Mouse (Mus musculus) heart, postnatal 4 days (tissue): ENCODE data around the gene Cdc14b. TPM values are rescaled to one million over a fixed set of nuclear protein-coding genes. Genes with fewer than 3 reads are reported as not detected.

Source experiments
- DNase-seq: peaks from one replicate; pipeline ENCODE4 v3.0.0; 2021
- total RNA-seq, 2 experiments: library from RNA; stranded (reverse); gene quantifications; 2 replicates each; pipeline ENCODE4 v1.2.3; 2021

Gene Cdc14b
- total RNA-seq, 2 experiments from 2014 or later, result 10.8 to 11.4 TPM

DNA sequence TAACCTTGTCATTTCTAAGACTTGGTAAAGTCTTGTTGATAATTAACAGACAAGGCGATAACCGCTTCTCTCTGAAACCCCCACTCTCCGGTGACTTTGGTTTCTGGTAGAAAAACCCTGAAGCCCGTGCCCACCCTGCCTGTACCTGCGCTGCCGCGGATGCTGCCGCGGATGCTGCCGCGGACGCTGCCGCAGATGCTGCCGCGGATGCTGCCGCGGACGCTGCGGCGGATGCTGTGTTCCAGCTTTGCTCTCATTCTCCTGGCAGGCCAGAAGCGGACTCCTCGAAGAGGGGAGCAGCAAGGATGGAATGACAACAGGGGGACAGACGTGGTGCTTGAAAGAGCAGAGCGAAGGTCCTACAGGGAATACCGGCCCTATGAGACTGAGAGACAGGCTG, 105.3 kb downstream of the Cdc14b start:
- peak; percentile 16 for DNase-seq

DNA sequence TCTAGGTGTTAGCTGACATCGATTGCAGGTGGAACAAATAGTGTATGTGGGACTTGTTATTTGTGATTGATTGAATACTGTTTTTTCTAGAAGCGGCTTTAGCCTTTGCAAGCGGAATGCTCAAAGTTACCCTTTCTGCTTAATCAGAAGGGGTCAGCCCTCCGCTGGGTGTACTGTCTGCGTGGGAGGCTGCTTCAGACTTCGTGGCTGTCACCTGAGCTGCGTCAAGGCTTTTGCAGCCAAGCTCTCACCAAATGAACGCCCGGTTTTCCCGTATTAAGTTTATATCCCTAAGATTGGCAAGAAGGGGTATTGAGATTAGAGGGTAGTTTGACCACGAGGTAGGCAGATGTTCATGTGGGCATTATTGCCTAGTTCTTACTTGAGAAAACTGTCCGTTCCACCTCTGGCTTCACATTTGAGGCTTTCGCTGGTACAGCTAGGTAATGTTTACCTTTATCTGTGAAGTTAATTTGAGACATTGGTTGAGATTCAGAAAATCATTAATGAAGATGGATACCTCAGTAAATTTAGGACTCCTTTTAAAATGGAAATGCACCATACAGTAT, 111.9 kb downstream of the Cdc14b start:
- no peak for DNase-seq

DNA sequence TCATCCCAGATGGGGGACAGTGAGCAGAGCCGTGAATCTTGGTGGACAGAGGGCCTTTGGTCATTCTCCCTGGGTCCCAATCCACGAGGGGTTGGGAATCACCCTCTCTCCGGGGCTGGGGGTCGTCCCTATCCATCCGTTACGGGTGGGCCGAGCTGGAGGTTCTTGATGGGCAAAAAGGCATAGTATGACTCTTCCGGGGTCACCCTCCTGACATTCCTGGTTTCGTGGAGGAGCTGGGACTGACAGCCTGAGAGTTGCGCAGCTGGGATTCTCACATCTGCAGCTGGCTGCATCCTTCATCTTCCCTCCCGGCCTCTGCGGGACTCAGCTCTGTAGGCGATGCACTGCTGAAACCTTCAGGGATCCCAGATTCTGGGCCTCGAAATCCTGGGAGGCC, 112.5 kb downstream of the Cdc14b start:
- DNase-seq, result peak; percentile 14

DNA sequence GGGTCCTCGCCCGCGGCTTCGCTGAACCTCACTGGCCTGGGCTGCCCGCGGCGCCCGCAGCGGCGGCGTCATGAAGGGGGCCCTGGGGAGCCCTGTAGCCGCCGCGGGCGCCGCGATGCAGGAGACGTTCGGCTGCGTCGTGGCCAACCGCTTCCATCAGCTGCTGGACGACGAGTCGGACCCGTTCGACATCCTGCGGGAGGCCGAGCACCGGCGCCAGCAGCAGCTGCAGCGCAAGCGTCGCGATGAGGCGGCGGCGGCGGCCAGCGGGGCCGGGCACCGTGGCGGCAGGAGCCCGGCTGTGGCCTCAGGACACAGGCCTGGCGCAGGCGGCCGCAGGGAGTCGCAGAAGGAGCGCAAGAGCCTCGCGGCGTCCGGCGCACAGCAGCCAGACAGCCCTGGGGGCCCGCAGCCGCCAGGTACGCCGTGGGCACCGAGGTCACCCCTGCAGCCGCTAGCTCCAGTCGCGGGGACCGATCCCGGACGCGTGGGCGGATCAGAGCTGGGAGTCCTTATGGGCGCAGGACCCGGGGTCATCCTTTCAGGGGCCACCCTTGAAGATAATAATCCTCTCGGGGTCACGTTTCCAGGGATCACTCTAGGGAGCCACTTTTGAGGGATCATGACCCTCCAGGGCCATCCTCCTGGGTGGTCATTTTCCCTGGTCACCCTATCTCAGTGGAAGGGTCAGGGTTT, 113.0 kb downstream of the Cdc14b start:
- no peak for DNase-seq

DNA sequence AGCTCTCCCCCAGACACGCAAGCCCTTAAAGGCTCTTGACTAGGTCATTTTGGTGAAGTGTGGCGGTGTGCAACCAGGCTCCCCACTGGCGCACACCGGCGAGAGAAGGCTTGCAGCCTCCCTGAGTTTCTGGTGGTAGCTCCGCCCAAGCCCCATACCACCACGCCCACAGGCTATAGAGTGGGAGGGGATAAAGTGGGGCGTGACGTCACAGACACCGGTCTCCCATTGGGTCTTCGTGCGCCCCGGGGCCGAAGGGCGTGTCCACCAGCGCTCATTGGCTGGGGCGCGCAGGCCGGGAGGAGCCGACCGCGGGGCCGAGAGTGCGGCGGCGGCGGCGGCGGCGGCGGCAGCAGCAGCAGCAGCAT, 113.6 kb downstream of the Cdc14b start, which contains the start of gene Habp4:
TSS of gene Habp4 (plus strand) at position 277 of the 368 bp plus-strand sequence.
- DNase-seq, result peak; percentile 99

DNA sequence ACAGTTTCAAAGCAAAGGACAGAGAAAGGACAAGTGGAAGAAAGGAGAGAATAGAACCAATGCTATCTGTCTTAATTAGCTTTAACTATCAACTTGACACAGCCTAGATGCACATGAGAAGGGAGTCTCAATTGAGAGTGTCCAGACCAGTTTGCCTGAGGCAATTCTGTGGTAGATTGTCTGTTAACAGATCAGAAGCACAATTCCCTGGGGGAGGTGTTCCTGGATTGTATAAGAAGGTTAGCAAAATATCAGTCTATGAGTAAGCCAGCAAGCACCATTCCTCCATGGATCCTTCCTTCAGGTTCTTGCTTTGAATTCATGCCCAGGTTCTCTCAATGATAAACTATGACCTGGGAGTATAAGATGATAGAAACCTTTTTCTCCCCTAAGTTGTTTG, 118.1 kb downstream of the Cdc14b start:
- no peak for DNase-seq

DNA sequence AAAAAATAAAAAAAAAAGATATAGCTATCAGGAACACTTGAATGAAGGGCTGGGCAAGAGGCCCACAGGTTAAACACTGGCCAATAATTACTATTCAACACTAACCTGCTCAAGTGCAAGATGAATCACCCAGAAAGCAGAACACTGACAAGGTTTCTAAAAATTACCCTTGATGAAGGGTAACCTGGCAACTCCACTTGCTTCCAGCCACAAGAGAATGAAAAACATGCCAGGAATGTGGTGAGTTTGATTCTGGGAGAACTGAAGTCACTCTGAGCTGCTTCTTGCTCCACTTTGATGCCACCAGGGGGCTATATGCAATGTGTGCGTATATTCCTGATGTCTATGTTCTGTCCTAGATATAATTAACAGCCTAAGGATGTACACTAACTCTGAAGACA, 119.9 kb downstream of the Cdc14b start:
- DNase-seq, result peak; percentile 40

DNA sequence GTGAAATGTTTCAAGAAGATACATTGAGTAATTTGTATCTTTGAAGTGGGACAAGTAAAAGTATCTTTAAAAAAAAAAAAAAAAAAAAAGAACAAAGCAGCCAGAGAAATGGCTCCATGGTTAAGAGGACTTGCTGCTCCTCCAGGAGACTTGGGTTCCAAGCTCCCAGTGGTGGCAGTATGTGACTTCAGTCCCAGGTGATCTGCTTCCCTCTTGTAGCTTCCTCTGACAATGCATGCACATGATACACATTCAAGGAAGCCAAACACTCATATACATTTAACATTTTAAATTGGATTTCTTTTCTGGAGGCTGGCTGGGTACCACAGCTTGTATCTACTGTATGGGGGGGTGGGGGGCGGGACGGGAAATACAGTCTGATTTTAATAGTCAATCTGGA, 120.4 kb downstream of the Cdc14b start:
- DNase-seq, result no peak

DNA sequence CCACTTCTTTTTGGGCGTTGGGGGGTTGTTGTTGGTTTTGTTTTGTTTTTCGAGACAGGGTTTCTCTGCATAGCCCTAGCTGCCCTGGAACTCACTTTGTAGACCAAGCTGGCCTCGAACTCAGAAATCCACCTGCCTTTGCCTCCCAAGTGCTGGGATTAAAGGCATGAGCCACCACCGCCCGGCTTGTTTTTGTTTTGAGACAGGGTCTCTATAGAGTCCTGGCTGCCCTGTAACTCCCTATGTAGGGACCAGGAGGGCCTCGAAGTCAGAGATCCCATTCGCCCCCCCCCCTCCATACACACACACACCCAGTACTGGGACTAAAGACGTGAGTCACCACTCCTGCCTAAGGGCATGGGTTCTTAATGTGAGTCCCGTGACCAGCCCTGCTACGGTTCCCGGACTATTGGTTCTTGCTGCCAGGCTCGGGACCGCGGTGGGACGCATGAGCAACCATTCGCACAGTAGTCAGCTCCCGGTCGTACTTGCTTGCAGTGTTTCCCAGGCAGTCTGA, 121.3 kb downstream of the Cdc14b start:
- peak; percentile 70 for DNase-seq

DNA sequence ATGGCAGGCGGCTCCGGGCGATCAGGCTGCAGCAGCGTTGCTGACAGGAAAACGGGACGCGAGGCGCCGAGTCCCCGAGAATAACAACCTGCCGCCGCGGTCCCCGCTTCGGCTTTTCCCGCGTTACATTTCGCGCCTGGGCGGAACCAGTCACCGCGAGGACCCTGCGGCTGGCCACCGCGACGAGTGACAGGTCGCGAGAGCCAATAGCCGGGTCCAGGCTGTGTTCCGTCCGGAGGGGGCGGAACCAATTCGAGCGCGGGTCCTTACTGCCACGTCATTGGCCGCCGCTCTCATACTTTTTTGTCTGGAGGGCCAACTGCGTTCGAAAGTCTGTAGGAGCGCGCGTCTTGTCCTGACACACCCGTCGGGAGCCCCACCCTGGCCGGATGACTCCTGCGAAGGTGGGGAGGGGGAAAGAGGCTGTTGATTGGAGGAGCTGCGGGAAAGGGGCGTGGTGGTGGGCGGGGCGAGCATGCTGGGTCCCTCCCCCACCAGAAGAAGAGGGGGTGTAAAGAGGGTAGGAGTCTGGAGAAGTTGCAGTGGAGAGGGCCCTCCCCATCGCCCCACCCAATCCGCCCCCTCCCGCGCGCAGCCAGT, 121.9 kb downstream of the Cdc14b start, which contains the start of gene Zfp367:
TSS of gene Zfp367 (minus strand) at position 120 of the 600 bp plus-strand sequence.
- DNase-seq, result peak; percentile 97

DNA sequence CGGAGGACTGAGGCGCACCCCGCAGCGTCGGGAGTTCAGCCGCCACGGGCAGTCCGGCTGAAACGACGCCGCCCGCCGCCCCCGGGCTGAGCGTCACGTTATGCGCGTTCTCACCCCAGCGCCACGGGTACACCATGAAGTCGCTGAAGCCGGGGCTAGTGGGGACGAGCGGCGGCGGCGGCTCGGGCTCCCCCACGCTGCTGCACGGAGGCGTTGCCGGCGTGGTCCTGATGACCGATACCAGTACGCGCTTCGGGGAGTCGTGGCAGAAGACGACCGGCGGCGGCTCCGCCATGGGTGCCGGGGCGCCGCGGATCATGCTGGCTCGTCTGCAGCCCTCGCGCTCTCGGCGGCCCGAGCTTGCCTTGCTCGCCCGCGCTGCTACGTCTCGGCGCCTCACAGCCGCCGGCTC, 122.4 kb downstream of the Cdc14b start:
- no peak for DNase-seq

DNA sequence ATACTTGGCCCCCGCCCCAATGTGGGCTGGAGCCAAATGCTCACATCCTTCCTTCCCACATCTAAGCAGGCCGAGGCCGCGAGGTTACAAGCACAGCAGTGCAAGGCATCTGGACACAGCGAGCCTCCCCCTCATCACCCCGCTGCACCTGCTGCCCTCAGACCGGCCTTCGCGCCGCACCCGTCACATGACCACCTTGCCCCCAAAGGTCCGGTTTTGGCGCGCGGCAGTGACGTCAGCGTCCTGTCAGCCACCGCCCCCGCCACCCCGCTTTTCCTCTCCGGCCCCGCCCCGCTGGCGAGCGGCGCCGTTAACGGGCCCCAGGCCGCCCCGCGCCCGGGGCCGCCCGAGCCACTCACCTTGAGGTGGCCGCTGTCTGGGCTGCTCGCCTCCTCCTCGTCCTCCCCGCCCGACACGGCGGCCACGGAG, 122.8 kb downstream of the Cdc14b start:
- peak; percentile 93 for DNase-seq

DNA sequence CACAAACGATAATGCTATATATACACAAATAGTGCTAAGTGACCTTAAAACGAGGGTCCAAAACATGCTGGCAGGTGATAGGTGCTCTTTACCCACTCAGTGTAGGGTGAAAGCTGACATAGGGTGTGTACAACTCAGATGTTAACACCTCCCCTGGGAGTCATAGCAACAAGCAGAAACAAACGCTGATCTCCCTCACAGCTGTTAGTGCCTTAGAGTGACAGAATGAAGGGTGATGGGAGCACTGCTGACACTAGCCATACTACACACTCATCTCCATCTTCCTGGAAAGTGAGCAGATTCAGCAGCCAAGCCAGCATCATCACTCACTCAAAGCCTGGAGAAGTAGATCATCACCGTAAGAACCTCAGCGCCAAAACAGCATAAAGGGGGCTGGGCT, 125.0 kb downstream of the Cdc14b start:
- DNase-seq, result peak; percentile 47

Other genes starting within 250 kb of the Cdc14b start
- gene Hsd17b3, start 186.1 kb downstream of the Cdc14b start, total RNA-seq, result not detected
- gene Slc35d2, start 145.9 kb downstream of the Cdc14b start, total RNA-seq, result 1 to 10 TPM; 3.2 to 3.3 TPM
- 10 to 100 TPM; 46.8 to 50.8 TPM for gene Zfp367, start 122.1 kb downstream of the Cdc14b start, total RNA-seq
- gene Habp4, start 113.5 kb downstream of the Cdc14b start, total RNA-seq, result 10 to 100 TPM; 63.7 to 64.7 TPM
- 10 to 100 TPM; 54.7 to 57.2 TPM for gene Aaed1, start 37.4 kb upstream of the Cdc14b start, total RNA-seq
- 100 to 1,000 TPM; 206 to 217 TPM for gene Ctsl, start 95.6 kb upstream of the Cdc14b start, total RNA-seq
- 1 to 10 TPM; 2.3 to 2.5 TPM for gene Cdk20, start 157.0 kb upstream of the Cdc14b start, total RNA-seq
- gene Fam240b, start 222.5 kb upstream of the Cdc14b start, total RNA-seq, result not detected